Mouse (Mus musculus): ENCODE measurements around the gene Borcs7. TPM values are rescaled to one million over a fixed set of nuclear protein-coding genes. Genes with fewer than 3 reads are reported as not detected.

The Borcs7 gene
- total RNA-seq, 1 experiment from 2014 or later: 5.9 TPM

GRCm38 (mm10) chr19:46697840-46698517 is 8.3 kb downstream of the Borcs7 start:
- peak; percentile 34 to 80; a peak in 2 of 4 replicates for ATAC-seq (replicated peaks in 1 of 2; ENCODE audit: insufficient read depth in 1 of 2, low FRiP score in 2 of 2, low TSS enrichment in 1 of 2, low read depth in 1 of 2, poor library complexity in 2 of 2, severe bottlenecking in 2 of 2)

GRCm38 (mm10) chr19:46699011-46699481 is 9.3 kb downstream of the Borcs7 start:
- ATAC-seq (replicated peaks in 1 of 2; ENCODE audit: insufficient read depth in 1 of 2, low FRiP score in 2 of 2, low TSS enrichment in 1 of 2, low read depth in 1 of 2, poor library complexity in 2 of 2, severe bottlenecking in 2 of 2): peak; percentile 63 to 82

- ATAC-seq (replicated peaks in 1 of 2; ENCODE audit: insufficient read depth in 1 of 2, low FRiP score in 2 of 2, low TSS enrichment in 1 of 2, low read depth in 1 of 2, poor library complexity in 2 of 2, severe bottlenecking in 2 of 2): no peak
Measured at GRCm38 (mm10) chr19:46701156-46701555, 11.4 kb downstream of the Borcs7 start.

- ATAC-seq (replicated peaks in 1 of 2; ENCODE audit: insufficient read depth in 1 of 2, low FRiP score in 2 of 2, low TSS enrichment in 1 of 2, low read depth in 1 of 2, poor library complexity in 2 of 2, severe bottlenecking in 2 of 2): peak; percentile 43 to 62; a peak in 3 of 4 replicates
Measured at GRCm38 (mm10) chr19:46705779-46706495, 16.2 kb downstream of the Borcs7 start.

- no peak for ATAC-seq (replicated peaks in 1 of 2; ENCODE audit: insufficient read depth in 1 of 2, low FRiP score in 2 of 2, low TSS enrichment in 1 of 2, low read depth in 1 of 2, poor library complexity in 2 of 2, severe bottlenecking in 2 of 2)
Measured at GRCm38 (mm10) chr19:46706540-46707295, 17.0 kb downstream of the Borcs7 start.

- ATAC-seq (replicated peaks in 1 of 2; ENCODE audit: insufficient read depth in 1 of 2, low FRiP score in 2 of 2, low TSS enrichment in 1 of 2, low read depth in 1 of 2, poor library complexity in 2 of 2, severe bottlenecking in 2 of 2): peak; percentile 37 to 64; a peak in 3 of 4 replicates
Measured at GRCm38 (mm10) chr19:46707296-46708151, 17.8 kb downstream of the Borcs7 start, which contains the start of gene As3mt. Gene As3mt, plus strand, starts transcription at chr19:46707458.

GRCm38 (mm10) chr19:46710614-46711013 is 20.9 kb downstream of the Borcs7 start:
- ATAC-seq (replicated peaks in 1 of 2; ENCODE audit: insufficient read depth in 1 of 2, low FRiP score in 2 of 2, low TSS enrichment in 1 of 2, low read depth in 1 of 2, poor library complexity in 2 of 2, severe bottlenecking in 2 of 2): no peak

- ATAC-seq (replicated peaks in 1 of 2; ENCODE audit: insufficient read depth in 1 of 2, low FRiP score in 2 of 2, low TSS enrichment in 1 of 2, low read depth in 1 of 2, poor library complexity in 2 of 2, severe bottlenecking in 2 of 2): no peak
Measured at GRCm38 (mm10) chr19:46714234-46714633, 24.5 kb downstream of the Borcs7 start.

GRCm38 (mm10) chr19:46715016-46715415 is 25.3 kb downstream of the Borcs7 start:
- no peak for ATAC-seq (replicated peaks in 1 of 2; ENCODE audit: insufficient read depth in 1 of 2, low FRiP score in 2 of 2, low TSS enrichment in 1 of 2, low read depth in 1 of 2, poor library complexity in 2 of 2, severe bottlenecking in 2 of 2)

GRCm38 (mm10) chr19:46718150-46718549 is 28.4 kb downstream of the Borcs7 start:
- ATAC-seq (replicated peaks in 1 of 2; ENCODE audit: insufficient read depth in 1 of 2, low FRiP score in 2 of 2, low TSS enrichment in 1 of 2, low read depth in 1 of 2, poor library complexity in 2 of 2, severe bottlenecking in 2 of 2): no peak

- ATAC-seq (replicated peaks in 1 of 2; ENCODE audit: insufficient read depth in 1 of 2, low FRiP score in 2 of 2, low TSS enrichment in 1 of 2, low read depth in 1 of 2, poor library complexity in 2 of 2, severe bottlenecking in 2 of 2): no peak
Measured at GRCm38 (mm10) chr19:46724411-46724810, 34.7 kb downstream of the Borcs7 start.

GRCm38 (mm10) chr19:46726142-46726541 is 36.4 kb downstream of the Borcs7 start:
- ATAC-seq (replicated peaks in 1 of 2; ENCODE audit: insufficient read depth in 1 of 2, low FRiP score in 2 of 2, low TSS enrichment in 1 of 2, low read depth in 1 of 2, poor library complexity in 2 of 2, severe bottlenecking in 2 of 2): no peak

GRCm38 (mm10) chr19:46727140-46727736 is 37.5 kb downstream of the Borcs7 start:
- no peak for ATAC-seq (replicated peaks in 1 of 2; ENCODE audit: insufficient read depth in 1 of 2, low FRiP score in 2 of 2, low TSS enrichment in 1 of 2, low read depth in 1 of 2, poor library complexity in 2 of 2, severe bottlenecking in 2 of 2)

- no peak; a peak in 1 of 4 replicates for ATAC-seq (replicated peaks in 1 of 2; ENCODE audit: insufficient read depth in 1 of 2, low FRiP score in 2 of 2, low TSS enrichment in 1 of 2, low read depth in 1 of 2, poor library complexity in 2 of 2, severe bottlenecking in 2 of 2)
Measured at GRCm38 (mm10) chr19:46727945-46728540, 38.3 kb downstream of the Borcs7 start.

- ATAC-seq (replicated peaks in 1 of 2; ENCODE audit: insufficient read depth in 1 of 2, low FRiP score in 2 of 2, low TSS enrichment in 1 of 2, low read depth in 1 of 2, poor library complexity in 2 of 2, severe bottlenecking in 2 of 2): no peak
Measured at GRCm38 (mm10) chr19:46728909-46729308, 39.2 kb downstream of the Borcs7 start.

GRCm38 (mm10) chr19:46731351-46731750 is 41.6 kb downstream of the Borcs7 start:
- no peak for ATAC-seq (replicated peaks in 1 of 2; ENCODE audit: insufficient read depth in 1 of 2, low FRiP score in 2 of 2, low TSS enrichment in 1 of 2, low read depth in 1 of 2, poor library complexity in 2 of 2, severe bottlenecking in 2 of 2)
